Mouse (Mus musculus) spleen, adult 2 months (tissue): ENCODE results near the gene Sh2b1. TPM values are rescaled to one million over a fixed set of nuclear protein-coding genes. Genes with fewer than 3 reads are reported as not detected.

ENCODE experiments used
- DNase-seq, 2 experiments: peaks; one replicate each; pipeline versions ENCODE4 v3.0.0 to v3.0.0-alpha.2; 2012 to 2021; ENCODE audit warnings: low spot score in 2 of 2, low read depth in 1 of 2
- H3K27ac ChIP-seq: fragments of 200-500 bp; 2 replicates; pipeline ENCODE4 v1.5.1; 2012; ENCODE audit warnings: low read length, inconsistent platforms; ENCODE audit not compliant: insufficient read depth
- H3K27me3 ChIP-seq: fragments of 200-500 bp; 2 replicates; pipeline ENCODE4 v1.6.1; 2012; ENCODE audit warnings: mild to moderate bottlenecking, moderate library complexity, low read length, inconsistent platforms; ENCODE audit not compliant: control insufficient read depth, insufficient read depth
- H3K36me3 ChIP-seq: fragments of 200-500 bp; 2 replicates; pipeline ENCODE4 v1.6.1; 2012; ENCODE audit warnings: mild to moderate bottlenecking, low read length, inconsistent platforms; ENCODE audit not compliant: control insufficient read depth, insufficient read depth
- H3K4me1 ChIP-seq: fragments of 200-500 bp; 2 replicates; pipeline ENCODE4 v1.6.1; 2011; ENCODE audit warnings: inconsistent platforms; ENCODE audit not compliant: control insufficient read depth, insufficient read depth, insufficient read length
- H3K4me3 ChIP-seq: fragments of 200-500 bp; 2 replicates; pipeline ENCODE4 v1.5.1; 2011; ENCODE audit warnings: mild to moderate bottlenecking, inconsistent platforms; ENCODE audit not compliant: insufficient read depth, insufficient read length; ENCODE audit errors: extremely low read depth
- CTCF ChIP-seq: fragments of 200-500 bp; IDR thresholded peaks from 2 replicates; pipeline ENCODE4 v1.5.1; 2011; ENCODE audit warnings: mild to moderate bottlenecking, inconsistent platforms; ENCODE audit not compliant: insufficient read depth, insufficient read length, insufficient replicate concordance; ENCODE audit errors: extremely low read depth
- POLR2A ChIP-seq: fragments of 200-500 bp; IDR thresholded peaks from 2 replicates; pipeline ENCODE4 v1.6.1; 2011; ENCODE audit warnings: low read depth, low read length, inconsistent platforms
- WGBS: fragments of 180-500 bp; shearing (Covaris S2); methylation state at CpG from one replicate; pipeline ENCODE4 v1.1.7; 2018; 5-methylcytosine and 5-hydroxymethylcytosine counted together
- polyA plus RNA-seq: library from polyadenylated mRNA; depleted of rRNA; stranded (reverse); fragments of >200 nt; gene quantifications from 2 replicates; pipeline ENCODE4 v1.2.3, GENCODE M21; 2012

Gene Sh2b1
- polyA plus RNA-seq, 1 experiment: 53.4 TPM

DNA sequence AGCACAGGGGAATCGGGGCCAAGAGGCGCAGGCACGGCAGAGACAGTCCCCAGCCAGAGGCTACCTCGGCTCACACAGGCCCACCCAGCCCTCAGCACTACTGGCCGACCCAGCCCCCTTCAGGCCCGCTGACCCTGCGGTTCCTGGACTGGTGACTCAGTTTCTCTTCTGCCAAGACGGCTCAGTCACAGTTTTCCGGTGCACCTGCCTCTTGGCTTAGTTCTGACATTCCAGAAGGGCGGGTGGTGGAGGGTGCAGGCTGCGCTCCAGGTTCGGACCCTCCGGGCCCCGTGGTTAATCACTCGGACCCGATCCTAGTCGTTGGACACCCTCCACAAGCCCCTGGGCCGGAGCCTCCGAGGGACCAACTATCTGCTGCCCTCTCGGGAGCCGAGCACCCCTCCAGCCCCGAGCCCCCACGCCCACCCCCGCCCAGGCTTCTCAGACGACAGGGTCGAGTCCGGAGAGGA lies 703 bp downstream of the Sh2b1 start:
- H3K4me1 ChIP-seq: peaks cover 23% of the 10 kb centered on the region; the same call in 1 of the 2 replicates
- peak overlapping the region; percentile 97; the same call in 1 of the 2 replicates for H3K27ac ChIP-seq
- H3K36me3 ChIP-seq: peaks cover 4% of the 10 kb centered on the region
- no peak for TF ChIP-seq POLR2A
- TF ChIP-seq CTCF: no peak
- peak overlapping the region; percentile 84 for H3K4me3 ChIP-seq
- H3K27me3 ChIP-seq: no peaks in the 10 kb centered on the region
- WGBS: 1% methylated on average over 26 of the region's 27 CpGs
- no peak for DNase-seq

DNA sequence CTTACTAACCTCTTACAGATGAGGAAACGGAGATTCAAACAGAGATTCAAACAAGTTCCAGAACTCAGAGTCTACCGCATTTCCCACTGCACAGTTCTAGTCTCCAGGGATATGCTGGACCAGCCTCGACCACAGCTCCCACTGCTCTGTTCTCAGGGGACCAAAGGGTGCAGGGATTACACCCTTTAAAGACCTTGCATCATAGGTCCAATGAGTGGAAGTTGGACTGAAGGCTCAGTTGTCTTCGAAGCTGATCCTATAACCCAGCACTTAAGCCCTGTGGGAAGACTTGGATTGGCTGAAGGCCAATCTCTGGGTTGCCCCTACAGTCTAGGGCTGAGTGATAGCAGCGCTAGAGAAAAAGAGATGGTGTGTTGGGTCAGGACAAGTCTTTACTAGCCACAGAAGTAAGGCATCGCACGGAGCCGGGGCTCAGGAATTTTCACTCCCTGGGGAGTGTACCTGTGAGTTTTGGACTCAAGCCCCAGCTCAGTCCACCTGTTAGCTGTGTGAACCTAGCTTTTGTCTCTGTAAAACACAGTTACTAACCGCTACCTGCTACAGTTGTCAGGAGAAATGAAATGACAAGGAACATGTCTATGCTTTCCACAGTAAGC lies 1.6 kb downstream of the Sh2b1 start:
- WGBS: 60% methylated on average over 9 of the region's 9 CpGs
- Histone ChIP-seq H3K4me3 (no peak overlapping the region), H3K36me3 (peaks cover 12% of the 10 kb centered on the region), H3K27ac (no peak overlapping the region), H3K4me1 (peaks cover 23% of the 10 kb centered on the region; the same call in 1 of the 2 replicates), H3K27me3 (no peaks in the 10 kb centered on the region)
- no peak for DNase-seq
- no peak for TF ChIP-seq POLR2A
- no peak for TF ChIP-seq CTCF

DNA sequence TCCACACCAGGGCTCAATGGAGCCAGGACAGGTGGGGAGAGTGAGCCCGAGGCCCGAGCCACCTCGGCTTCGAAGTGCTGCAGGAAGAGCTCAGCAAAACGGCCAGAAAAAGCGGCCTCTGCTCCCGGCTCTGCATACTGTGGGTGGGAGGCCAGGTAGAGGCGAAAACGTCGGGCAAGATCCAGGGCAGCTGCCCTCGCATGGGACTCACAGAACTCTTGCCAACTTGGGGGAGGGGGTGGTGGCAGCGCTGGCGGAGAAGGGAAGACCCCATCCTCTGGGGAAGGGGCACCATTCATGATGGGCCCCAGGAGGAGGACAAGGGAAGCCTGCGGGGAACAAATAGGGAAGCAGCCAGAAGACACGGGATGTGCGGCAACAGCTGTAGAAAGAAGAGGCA lies 2.5 kb downstream of the Sh2b1 start:
- no peak for DNase-seq
- H3K4me1 ChIP-seq: peaks cover 23% of the 10 kb centered on the region; the same call in 1 of the 2 replicates

DNA sequence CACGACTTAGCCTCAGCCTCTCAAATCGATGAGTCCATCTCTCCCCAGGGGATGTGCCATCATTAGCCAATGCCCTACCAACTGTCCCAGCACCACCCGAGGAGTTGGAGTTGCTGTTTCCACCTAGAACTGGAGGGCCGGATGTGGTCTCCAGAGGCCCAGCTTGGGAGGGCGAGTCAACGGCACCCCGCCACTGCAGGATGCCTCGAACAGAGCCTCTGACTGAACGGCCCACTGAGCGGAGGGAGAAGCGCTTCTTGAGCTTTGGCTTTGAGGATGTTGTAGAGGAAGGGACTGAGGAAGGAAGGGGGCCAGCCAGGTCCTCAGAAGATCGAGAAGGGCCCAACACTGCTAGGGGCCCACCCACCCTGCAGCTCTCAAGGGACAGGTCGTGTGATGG lies 2.9 kb downstream of the Sh2b1 start:
- WGBS: 9% methylated on average over 13 of the region's 13 CpGs
- peak in 1 of 2 experiments; percentile 50 for DNase-seq
- TF ChIP-seq POLR2A (no peak), CTCF (no peak)
- Histone ChIP-seq H3K27me3 (no peaks in the 10 kb centered on the region), H3K27ac (peak overlapping the region; percentile 63), H3K4me1 (peaks cover 23% of the 10 kb centered on the region; the same call in 1 of the 2 replicates), H3K36me3 (peaks cover 17% of the 10 kb centered on the region), H3K4me3 (no peak overlapping the region; the same call in 1 of the 2 replicates)

More for the DNA sequence above, 2.5 kb downstream of the Sh2b1 start:
- TF ChIP-seq CTCF (no peak), POLR2A (no peak)
- WGBS: 23% methylated on average over 16 of the region's 16 CpGs
- H3K27ac ChIP-seq: peak overlapping the region; percentile 63
- H3K36me3 ChIP-seq: peaks cover 15% of the 10 kb centered on the region
- no peak overlapping the region for H3K4me3 ChIP-seq
- no peaks in the 10 kb centered on the region for H3K27me3 ChIP-seq

DNA sequence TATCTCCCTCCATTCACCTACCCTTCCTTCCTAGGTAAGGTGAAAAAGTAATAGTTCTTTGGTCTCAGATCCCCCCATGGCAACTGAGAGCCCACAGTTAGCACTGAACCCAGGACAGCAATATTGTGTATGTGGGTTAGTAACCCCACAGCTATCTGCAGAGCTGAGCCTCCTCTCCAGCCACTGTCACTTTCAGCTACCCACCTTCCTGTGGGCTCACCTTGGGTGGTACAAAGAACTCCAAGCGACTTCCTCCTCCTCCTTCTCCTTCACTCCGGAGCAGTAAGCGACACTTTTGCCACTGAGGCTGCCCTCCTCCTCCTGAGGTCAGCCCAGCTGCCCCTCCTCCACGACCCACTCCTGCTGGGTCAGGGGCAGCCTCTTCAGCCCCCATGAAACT lies 3.4 kb downstream of the Sh2b1 start:
- Histone ChIP-seq H3K27ac (peak overlapping the region; percentile 63), H3K36me3 (peaks cover 21% of the 10 kb centered on the region), H3K27me3 (no peaks in the 10 kb centered on the region), H3K4me3 (no peak overlapping the region; the same call in 1 of the 2 replicates), H3K4me1 (peaks cover 23% of the 10 kb centered on the region; the same call in 1 of the 2 replicates)
- TF ChIP-seq CTCF: no peak
- no peak for TF ChIP-seq POLR2A
- DNase-seq: no peak
- WGBS: 23% methylated on average over 4 of the region's 4 CpGs

DNA sequence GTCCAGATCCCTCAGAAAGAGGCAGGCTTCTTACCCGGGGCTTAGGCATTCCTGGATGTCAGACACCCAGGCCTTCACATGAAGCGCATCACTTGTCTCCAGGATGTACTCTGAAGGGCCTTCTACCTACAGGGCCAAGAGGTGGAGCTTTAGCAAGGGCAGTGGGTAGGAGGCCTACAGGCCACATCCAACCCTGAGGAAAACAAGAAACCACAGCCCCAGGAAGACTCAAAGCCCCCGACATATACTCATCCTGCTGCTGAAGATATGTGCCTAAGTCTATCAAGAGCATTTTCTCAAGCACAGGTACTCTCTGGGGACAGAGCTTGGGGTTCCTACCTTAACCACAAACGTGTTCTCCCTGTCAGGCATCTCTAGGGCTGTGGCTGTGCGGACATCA lies 3.9 kb downstream of the Sh2b1 start:
- 61% methylated on average over 5 of the region's 5 CpGs for WGBS
- Histone ChIP-seq H3K27ac (no peak overlapping the region), H3K27me3 (no peaks in the 10 kb centered on the region), H3K36me3 (peaks cover 22% of the 10 kb centered on the region), H3K4me1 (peaks cover 23% of the 10 kb centered on the region; the same call in 1 of the 2 replicates), H3K4me3 (no peak overlapping the region)
- TF ChIP-seq POLR2A (no peak), CTCF (no peak)
- no peak for DNase-seq

DNA sequence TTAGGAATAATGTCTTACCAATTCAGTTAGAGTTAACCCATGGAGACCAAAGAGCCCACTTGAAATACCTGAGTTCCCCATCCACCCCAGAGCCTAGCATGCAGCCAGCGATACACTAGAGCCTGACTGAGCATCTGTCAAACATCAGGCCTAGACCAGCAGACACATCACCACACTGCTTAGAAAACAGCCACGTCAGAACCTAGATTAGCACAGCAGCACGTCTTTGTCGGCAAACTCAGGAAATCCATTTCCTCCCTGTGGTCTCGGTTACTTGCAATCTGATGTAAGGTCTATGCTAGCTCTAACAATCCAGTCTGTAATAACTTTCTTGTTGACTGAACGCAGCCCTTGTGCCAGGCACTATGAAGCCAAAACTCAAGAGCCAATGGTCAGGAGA lies 5.1 kb downstream of the Sh2b1 start:
- WGBS: 15% methylated on average over 6 of the region's 6 CpGs

More for the DNA sequence above, 5.1 kb downstream of the Sh2b1 start:
- Histone ChIP-seq H3K27ac (peak overlapping the region; percentile 43), H3K27me3 (no peaks in the 10 kb centered on the region), H3K4me3 (no peak overlapping the region), H3K4me1 (peaks cover 23% of the 10 kb centered on the region; the same call in 1 of the 2 replicates), H3K36me3 (peaks cover 23% of the 10 kb centered on the region)
- DNase-seq: peak in 1 of 2 experiments; percentile 68
- TF ChIP-seq POLR2A (no peak), CTCF (no peak)
